Mouse (Mus musculus): Measurements from ENCODE around the gene Yae1d1. TPM values are rescaled to one million over a fixed set of nuclear protein-coding genes. Genes with fewer than 3 reads are reported as not detected.

Yae1d1 gene
- total and polyA plus RNA-seq, 3 experiments = 9.4 to 14.8 TPM; not detected in 1

GRCm38 (mm10) chr13:17992697-17993514, at the start of gene Yae1d1 (continued):
- TF ChIP-seq RCOR1 (IDR thresholded peaks at IDR 0.05; ENCODE audit: low read depth, low read length) (0 out of 2 replicates have a peak, but pooled peaks have one; percentile 23), GABPA (IDR thresholded peaks at IDR 0.05; ENCODE audit: low read depth, low read length) (no peak; the same call in 1 of the 2 replicates), CHD2 (IDR thresholded peaks at IDR 0.05; ENCODE audit: low read length) (peak; percentile 44), JUND (IDR thresholded peaks at IDR 0.05; ENCODE audit: low read depth, low read length) (no peak), MAX (IDR thresholded peaks at IDR 0.05; ENCODE audit: low read length) (peak; percentile 77), HCFC1 (IDR thresholded peaks at IDR 0.05; ENCODE audit: low read depth, low read length) (peak; percentile 92)

GRCm38 (mm10) chr13:18038814-18039213, 45.7 kb upstream of the Yae1d1 start:
- no peak overlapping the region for H3K9ac ChIP-seq (ENCODE audit: control insufficient read depth, low read depth, low read length, poor library complexity, severe bottlenecking)
- no peak overlapping the region for H3K4me3 ChIP-seq (ENCODE audit: control insufficient read depth in 1 of 2, insufficient read depth in 1 of 2, low read depth in 2 of 2, low read length in 2 of 2)
- DNase-seq (ENCODE audit: low read depth, low spot score) = no peak
- H3K9me3 ChIP-seq (replicated peaks; ENCODE audit: insufficient read depth, low read length) = no peaks in the 10 kb centered on the region
- H3K36me3 ChIP-seq (ENCODE audit: control insufficient read depth in 1 of 2, insufficient read depth in 2 of 2, low read length in 2 of 2) = no peaks in the 10 kb centered on the region
- no peak for TF ChIP-seq BHLHE40 (IDR thresholded peaks at IDR 0.05; ENCODE audit: borderline replicate concordance, low read depth, low read length)
- TF ChIP-seq MAFK (IDR thresholded peaks at IDR 0.05; ENCODE audit: borderline replicate concordance, low read depth, low read length) = no peak
- TF ChIP-seq USF2 (IDR thresholded peaks at IDR 0.05; ENCODE audit: borderline replicate concordance in 1 of 2, insufficient read depth in 1 of 2, low read depth in 1 of 2, low read length in 2 of 2) = no peak
- no peak for TF ChIP-seq MXI1 (IDR thresholded peaks at IDR 0.05; ENCODE audit: low read depth, low read length)
- no peak for TF ChIP-seq SMC3 (IDR thresholded peaks at IDR 0.05; ENCODE audit: low read depth, low read length)
- TF ChIP-seq ETS1 (IDR thresholded peaks at IDR 0.05; ENCODE audit: low read depth, low read length) = no peak
- no peak for TF ChIP-seq USF1 (IDR thresholded peaks at IDR 0.05; ENCODE audit: low read depth, low read length)
- no peak for TF ChIP-seq POLR2AphosphoS2 (IDR thresholded peaks at IDR 0.05; ENCODE audit: low read length)
- no peak for TF ChIP-seq EP300 (IDR thresholded peaks at IDR 0.05; ENCODE audit: low read depth in 1 of 2, low read length in 2 of 2)
- TF ChIP-seq RCOR1 (IDR thresholded peaks at IDR 0.05; ENCODE audit: low read depth, low read length) = no peak
- no peak for TF ChIP-seq TAL1 (IDR thresholded peaks at IDR 0.05; ENCODE audit: low read length)
- no peak for TF ChIP-seq GATA1 (IDR thresholded peaks at IDR 0.05; ENCODE audit: low read depth, low read length)
- no peaks in the 10 kb centered on the region; a peak in 1 of 4 replicates for H3K27me3 ChIP-seq (ENCODE audit: control insufficient read depth in 1 of 2, insufficient read depth in 2 of 2, low read length in 2 of 2)
- H3K79me2 ChIP-seq (ENCODE audit: control insufficient read depth, insufficient read depth, low read length, poor library complexity) = no peaks in the 10 kb centered on the region
- no peaks in the 10 kb centered on the region for H3K4me1 ChIP-seq (ENCODE audit: control insufficient read depth in 1 of 2, insufficient read depth in 2 of 2, low read length in 2 of 2)
- H3K27ac ChIP-seq (ENCODE audit: control insufficient read depth, low read depth, low read length) = no peak overlapping the region

GRCm38 (mm10) chr13:18016604-18017003, 23.5 kb upstream of the Yae1d1 start:
- Histone ChIP-seq H3K9ac (ENCODE audit: control insufficient read depth, low read depth, low read length, poor library complexity, severe bottlenecking) (no peak overlapping the region), H3K36me3 (ENCODE audit: control insufficient read depth in 1 of 2, insufficient read depth in 2 of 2, low read length in 2 of 2) (no peaks in the 10 kb centered on the region), H3K9me3 (replicated peaks; ENCODE audit: insufficient read depth, low read length) (no peaks in the 10 kb centered on the region), H3K27ac (ENCODE audit: control insufficient read depth, low read depth, low read length) (no peak overlapping the region), H3K4me1 (ENCODE audit: control insufficient read depth in 1 of 2, insufficient read depth in 2 of 2, low read length in 2 of 2) (no peaks in the 10 kb centered on the region), H3K4me3 (ENCODE audit: control insufficient read depth in 1 of 2, insufficient read depth in 1 of 2, low read depth in 2 of 2, low read length in 2 of 2) (no peak overlapping the region), H3K79me2 (ENCODE audit: control insufficient read depth, insufficient read depth, low read length, poor library complexity) (no peaks in the 10 kb centered on the region), H3K27me3 (ENCODE audit: control insufficient read depth in 1 of 2, insufficient read depth in 2 of 2, low read length in 2 of 2) (no peaks in the 10 kb centered on the region)
- DNase-seq (ENCODE audit: low read depth, low spot score) = peak; percentile 8
- TF ChIP-seq ZNF384 (IDR thresholded peaks at IDR 0.05; ENCODE audit: low read depth, low read length) (no peak), MEF2A (IDR thresholded peaks at IDR 0.05; ENCODE audit: extremely low read depth, insufficient replicate concordance, low read depth, low read length, poor library complexity, severe bottlenecking) (no peak), HCFC1 (IDR thresholded peaks at IDR 0.05; ENCODE audit: low read depth, low read length) (no peak), MYC (IDR thresholded peaks at IDR 0.05; ENCODE audit: low read depth, low read length) (no peak), MAZ (IDR thresholded peaks at IDR 0.05; ENCODE audit: low read depth, low read length) (no peak), USF1 (IDR thresholded peaks at IDR 0.05; ENCODE audit: low read depth, low read length) (no peak), ETS1 (IDR thresholded peaks at IDR 0.05; ENCODE audit: low read depth, low read length) (no peak), ZMIZ1 (IDR thresholded peaks at IDR 0.05; ENCODE audit: low read depth, low read length) (no peak), CHD1 (IDR thresholded peaks at IDR 0.05; ENCODE audit: low read depth, low read length) (no peak), POLR2AphosphoS5 (IDR thresholded peaks at IDR 0.05; ENCODE audit: borderline replicate concordance, low read depth, low read length) (no peak), POLR2AphosphoS2 (IDR thresholded peaks at IDR 0.05; ENCODE audit: low read length) (no peak)

Measured in MEL (cell line).